Mouse (Mus musculus) spleen, adult 12 weeks (tissue): Measurements from ENCODE around the gene Dctpp1.

Experiments used
- DNase-seq: peaks from one replicate; pipeline ENCODE4 v3.0.0; 2022; ENCODE audit warnings: low spot score

The Dctpp1 gene

DNA sequence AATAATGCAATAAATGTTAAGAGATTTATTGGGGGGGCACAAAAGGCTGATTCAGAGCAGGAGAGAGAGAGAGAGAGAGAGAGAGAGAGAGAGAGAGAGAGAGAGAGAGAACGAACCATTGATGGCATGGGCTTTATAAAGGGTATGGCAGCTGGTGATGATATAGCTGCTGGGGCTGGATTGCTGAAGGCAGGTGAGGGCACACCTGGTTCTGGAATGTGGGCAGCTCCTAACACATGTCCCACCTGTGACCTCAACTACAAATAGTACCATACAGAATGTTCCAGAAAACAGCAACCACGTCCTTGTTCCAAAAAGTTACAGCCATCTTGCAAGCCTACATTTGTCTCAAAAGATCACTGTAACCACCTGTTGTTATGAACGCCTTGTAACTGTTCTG, 29.1 kb downstream of the Dctpp1 start:
- DNase-seq, result no peak

GRCm38 (mm10) chr7:127228615-127229303, 31.8 kb downstream of the Dctpp1 start:
- DNase-seq, result peak; percentile 80

DNA sequence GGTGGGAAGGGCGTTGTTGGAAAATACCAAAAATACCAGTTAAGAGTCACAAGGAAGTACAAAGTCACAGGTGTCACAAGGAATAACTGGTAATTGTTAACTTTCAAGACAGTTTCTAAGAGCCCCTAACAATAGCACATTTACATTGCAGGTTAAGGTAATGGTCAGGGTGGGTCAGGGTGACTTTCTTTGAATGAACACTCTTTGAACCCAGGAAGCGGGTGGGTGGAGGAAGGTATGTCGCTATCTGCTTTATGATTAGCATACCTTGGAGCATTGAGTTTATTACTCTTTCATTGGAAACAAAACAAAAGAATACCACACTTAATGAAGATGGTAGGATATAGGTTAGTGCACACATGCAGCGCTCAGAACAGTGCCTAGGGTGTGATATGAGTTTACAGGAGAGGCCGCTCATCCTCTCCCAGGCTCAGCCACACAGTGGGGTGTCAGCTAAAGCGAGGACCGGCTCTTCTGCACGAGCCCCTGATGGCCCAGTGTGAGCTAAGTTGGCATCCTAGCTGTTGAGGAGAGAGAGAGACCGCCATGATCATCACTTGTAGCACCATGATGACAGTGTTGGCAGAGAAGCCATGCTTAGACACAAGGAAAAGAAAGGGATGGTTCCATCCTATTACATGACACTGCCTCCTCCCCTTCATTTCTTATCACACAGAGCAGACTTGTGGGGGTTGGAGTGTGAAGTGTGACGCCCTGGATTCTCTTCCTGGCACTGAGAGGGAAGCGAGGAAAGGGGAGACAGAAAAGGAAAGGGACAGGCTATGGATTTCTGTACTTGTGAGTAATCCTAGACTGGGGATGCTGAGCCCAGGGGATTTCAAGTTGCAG, 35.1 kb downstream of the Dctpp1 start:
- DNase-seq, result peak; percentile 52

GRCm38 (mm10) chr7:127224616-127225015, 35.9 kb downstream of the Dctpp1 start:
- DNase-seq, result no peak

GRCm38 (mm10) chr7:127223515-127224478, 36.7 kb downstream of the Dctpp1 start:
- no peak for DNase-seq

- DNase-seq, result no peak
Observed at GRCm38 (mm10) chr7:127223106-127223505, 37.4 kb downstream of the Dctpp1 start.

DNA sequence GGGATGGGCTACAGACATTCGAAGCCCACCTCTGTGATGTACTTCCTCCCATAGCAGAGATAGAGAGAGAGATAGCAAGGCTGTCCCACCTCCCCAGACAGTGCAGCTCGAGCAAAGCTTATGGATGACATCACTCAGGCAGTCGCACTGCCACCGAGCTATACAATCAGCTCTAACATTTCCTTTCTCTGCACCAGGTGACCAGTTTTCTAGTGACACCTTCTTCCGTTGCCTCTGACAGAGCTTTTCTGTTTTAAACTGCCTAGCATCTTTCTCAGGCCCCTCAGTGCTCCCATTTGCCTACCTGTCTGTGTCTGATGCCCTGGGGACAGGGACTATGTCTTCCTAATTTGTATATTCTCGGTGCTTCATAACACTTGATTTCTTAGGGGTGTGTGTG, 40.1 kb downstream of the Dctpp1 start:
- DNase-seq, result no peak

GRCm38 (mm10) chr7:127218670-127219069, 41.8 kb downstream of the Dctpp1 start:
- DNase-seq, result no peak

GRCm38 (mm10) chr7:127217901-127218642, 42.4 kb downstream of the Dctpp1 start:
- DNase-seq, result no peak

DNA sequence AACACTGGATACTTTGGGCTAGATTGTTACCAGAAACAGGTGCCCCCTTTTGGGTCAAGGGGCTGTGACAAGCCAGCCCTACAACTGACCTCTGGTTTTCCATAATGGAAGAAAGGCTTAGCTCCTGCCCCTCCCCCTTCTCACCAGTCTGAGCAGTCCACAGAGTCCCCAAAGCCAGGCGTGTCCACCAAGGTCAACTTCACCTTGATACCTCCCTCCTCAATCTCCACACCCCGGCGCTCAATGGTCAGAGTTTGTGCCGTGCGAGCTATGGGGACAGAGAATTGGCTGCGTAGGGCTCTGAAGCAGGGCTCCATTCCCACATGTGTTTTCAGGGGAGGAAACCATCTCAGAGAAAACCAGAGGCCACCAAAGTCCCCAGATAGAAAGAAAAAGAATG, 43.0 kb downstream of the Dctpp1 start:
- DNase-seq, result no peak

- DNase-seq, result no peak
Observed at GRCm38 (mm10) chr7:127216307-127216706, 44.2 kb downstream of the Dctpp1 start.

DNA sequence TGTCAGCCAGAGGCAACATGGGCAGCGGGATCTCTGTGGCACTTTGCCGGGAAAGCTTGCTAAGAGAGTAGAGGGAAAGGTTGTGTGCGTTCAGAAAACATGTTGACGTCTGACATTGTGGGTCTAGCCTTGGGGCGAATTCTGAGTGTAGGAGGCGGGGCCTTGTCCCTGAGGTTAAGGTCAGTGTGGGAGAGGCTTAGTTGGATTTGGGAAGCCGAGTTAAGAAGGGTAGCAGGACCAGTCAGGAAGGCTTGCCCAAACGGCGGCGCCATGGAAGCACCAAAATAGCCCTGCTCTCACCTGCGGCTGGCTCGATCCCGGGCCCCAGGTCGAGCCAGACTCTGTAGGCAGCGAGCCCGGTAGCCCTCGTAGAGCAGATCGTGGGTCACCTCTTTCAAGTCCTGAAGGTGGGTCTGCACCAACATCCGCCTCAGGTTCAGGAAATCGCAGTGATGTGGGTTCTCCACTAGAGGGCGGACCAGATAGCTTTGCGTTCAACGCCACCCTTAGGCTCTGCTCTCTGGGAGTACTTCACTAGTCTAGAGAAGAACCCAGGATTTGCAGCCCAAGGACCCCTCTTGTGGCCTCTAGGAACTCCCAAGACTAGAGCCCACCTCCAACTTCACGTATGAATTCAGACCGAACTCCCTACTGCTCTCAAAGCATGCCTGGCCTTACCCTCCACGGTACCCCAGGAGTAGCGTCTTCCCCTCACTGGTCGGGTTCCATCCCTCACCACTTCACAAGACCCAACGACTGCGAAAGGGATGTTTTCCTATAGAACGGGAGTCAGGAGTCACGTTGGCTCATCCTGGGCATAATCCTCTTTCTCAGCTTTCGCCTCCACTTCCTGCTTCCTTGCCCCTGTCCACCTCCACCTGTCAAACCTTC, 45.3 kb downstream of the Dctpp1 start:
- DNase-seq, result peak; percentile 44

- DNase-seq, result no peak
Observed at GRCm38 (mm10) chr7:127214521-127214920, 46.0 kb downstream of the Dctpp1 start.

GRCm38 (mm10) chr7:127213930-127214329, 46.6 kb downstream of the Dctpp1 start:
- no peak for DNase-seq

- DNase-seq, result no peak
Observed at GRCm38 (mm10) chr7:127213485-127213884, 47.0 kb downstream of the Dctpp1 start.

GRCm38 (mm10) chr7:127212432-127213250, 47.9 kb downstream of the Dctpp1 start:
- DNase-seq, result no peak

DNA sequence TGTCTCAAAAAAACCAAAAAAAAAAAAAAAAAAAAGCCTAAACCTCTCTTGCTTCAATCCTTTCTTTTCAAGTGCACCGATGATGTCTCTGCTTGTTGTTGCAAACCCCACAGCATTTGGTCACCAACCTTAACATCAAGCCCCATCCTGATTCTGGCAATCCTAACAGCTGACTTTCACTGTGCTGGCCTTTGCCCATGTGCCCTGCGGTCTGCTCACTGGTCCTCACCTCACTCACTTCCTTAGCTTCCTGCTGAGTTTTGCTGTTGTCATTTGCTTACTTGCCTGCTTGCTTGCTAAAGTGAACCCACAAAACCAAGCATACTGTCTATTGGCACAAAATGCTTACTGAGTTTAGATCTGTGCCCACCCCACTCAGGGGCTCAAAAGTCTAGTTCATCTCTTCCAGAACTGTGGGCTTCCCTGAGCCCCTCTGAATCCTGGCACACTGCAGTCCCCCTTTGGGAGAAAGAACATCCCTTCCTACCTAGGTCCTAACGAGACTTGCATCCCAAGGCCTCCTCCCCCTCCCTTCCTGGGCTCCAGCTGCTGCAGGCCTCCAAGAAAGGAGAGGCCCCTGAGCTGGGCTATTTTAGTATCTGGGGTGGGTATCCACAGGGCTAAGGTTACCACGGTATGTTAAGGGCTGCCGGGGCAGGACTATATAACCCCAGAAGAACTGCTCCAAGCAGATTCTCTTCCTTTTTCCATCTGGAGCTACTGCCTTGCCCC, 49.3 kb downstream of the Dctpp1 start:
- no peak for DNase-seq

GRCm38 (mm10) chr7:127210266-127210665, 50.2 kb downstream of the Dctpp1 start:
- no peak for DNase-seq

- DNase-seq, result no peak
Observed at GRCm38 (mm10) chr7:127209851-127210250, 50.7 kb downstream of the Dctpp1 start.
